In the genomic region with DNA sequence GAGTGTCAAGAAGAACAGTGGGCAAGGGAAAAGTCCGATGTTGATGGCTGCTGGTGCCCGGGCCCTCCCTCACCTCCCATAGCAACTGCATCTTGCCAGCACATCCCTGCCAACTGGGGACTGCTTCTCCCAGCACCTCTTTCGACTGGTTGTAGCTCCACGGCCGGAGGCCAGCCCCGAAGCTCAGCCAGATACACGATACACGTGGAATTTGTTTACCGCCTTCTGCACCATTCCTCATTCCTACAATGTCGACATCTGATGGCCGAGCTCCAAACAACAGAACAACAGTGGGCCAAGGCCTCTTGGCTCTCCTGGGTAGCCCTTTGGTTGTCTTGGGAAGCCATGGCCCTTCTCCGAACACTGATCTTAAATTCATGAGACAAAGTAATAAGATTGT, we compare ENCODE assay signal across 16 mouse cellular contexts.
DNase-seq lines count a peak whose midpoint lies in the region; ATAC-seq lines count a peak whose summit lies in the region.
"Had no signal": no experiment of that assay in that cellular context is flagged by ENCODE, and none has a peak within 500 bp of the region (broad histone marks: within the 10 kb centered on the region; RNA-seq: fewer than 3 reads in every experiment).

No protein-coding gene starts in this region.

- no peak overlapping the region for H3K4me3 ChIP-seq in heart, embryonic 16.5 days (ENCODE audit: low read length)
- no peak overlapping the region for H3K4me3 ChIP-seq in midbrain, embryonic 14.5 days (replicated peaks; ENCODE audit: low read depth, low read length)
- H3K4me3 ChIP-seq: forebrain, embryonic 15.5 days; heart, embryonic 13.5 days; hindbrain, embryonic 10.5 days had no signal

- 81% methylated on average over 12 of the region's 12 CpGs for WGBS in heart, embryonic 16.5 days
- WGBS in midbrain, embryonic 14.5 days: 91% methylated on average over 12 of the region's 12 CpGs

- no peaks in the 10 kb centered on the region for H3K36me3 ChIP-seq in heart, embryonic 16.5 days (ENCODE audit: control insufficient read depth, insufficient read depth)
- H3K36me3 ChIP-seq in midbrain, embryonic 14.5 days (ENCODE audit: control insufficient read depth, insufficient read depth, low read length): no peaks in the 10 kb centered on the region
- H3K36me3 ChIP-seq: forebrain, embryonic 15.5 days; G1E; heart, embryonic 13.5 days; hindbrain, embryonic 10.5 days had no signal

- H3K27ac ChIP-seq in heart, embryonic 16.5 days (ENCODE audit: low read length): 0 out of 2 replicates have a peak overlapping the region, but pooled peaks have one; percentile 4
- H3K27ac ChIP-seq in midbrain, embryonic 14.5 days (replicated peaks; ENCODE audit: low read depth, low read length): no peak overlapping the region
- H3K27ac ChIP-seq: forebrain, embryonic 15.5 days; heart, embryonic 13.5 days; hindbrain, embryonic 10.5 days had no signal

- H3K4me1 ChIP-seq in heart, embryonic 16.5 days (ENCODE audit: control insufficient read depth, insufficient read depth, low read length): peaks cover 17% of the 10 kb centered on the region
- no peaks in the 10 kb centered on the region for H3K4me1 ChIP-seq in midbrain, embryonic 14.5 days (ENCODE audit: control insufficient read depth, insufficient read depth, low read length)
- H3K4me1 ChIP-seq: forebrain, embryonic 15.5 days had no signal

- no peaks in the 10 kb centered on the region for H3K27me3 ChIP-seq in heart, embryonic 16.5 days (ENCODE audit: control insufficient read depth, insufficient read depth, low read length)
- H3K27me3 ChIP-seq in midbrain, embryonic 14.5 days (ENCODE audit: control insufficient read depth, insufficient read depth, low read length): no peaks in the 10 kb centered on the region
- H3K27me3 ChIP-seq: forebrain, embryonic 15.5 days; heart, embryonic 13.5 days had no signal

- no peak overlapping the region for H3K9ac ChIP-seq in heart, embryonic 16.5 days (ENCODE audit: low read length)
- no peak overlapping the region for H3K9ac ChIP-seq in midbrain, embryonic 14.5 days (replicated peaks; ENCODE audit: low read length)
- H3K9ac ChIP-seq: forebrain, embryonic 15.5 days; heart, embryonic 13.5 days; lung, embryonic 14.5 days had no signal

- no peak overlapping the region for H3K4me2 ChIP-seq in heart, embryonic 16.5 days (ENCODE audit: low read depth, low read length)
- no peak overlapping the region for H3K4me2 ChIP-seq in midbrain, embryonic 14.5 days (ENCODE audit: low read length)
- H3K4me2 ChIP-seq: forebrain, embryonic 15.5 days; heart, embryonic 13.5 days; lung, embryonic 14.5 days had no signal

- no peaks in the 10 kb centered on the region for H3K9me3 ChIP-seq in heart, embryonic 16.5 days (replicated peaks; ENCODE audit: control insufficient read depth, low read length)
- no peaks in the 10 kb centered on the region for H3K9me3 ChIP-seq in midbrain, embryonic 14.5 days (ENCODE audit: control insufficient read depth, low read length)
- H3K9me3 ChIP-seq: forebrain, embryonic 15.5 days; G1E; heart, embryonic 13.5 days; hindbrain, embryonic 10.5 days had no signal

- no peak for DNase-seq in heart, adult 8-10 months (ENCODE audit: low spot score)
- peak; percentile 88 for DNase-seq in NIH3T3 (ENCODE audit: low read depth)
- peak; percentile 69 for DNase-seq in adrenal gland, postnatal 14 days
- DNase-seq in gastrocnemius, postnatal 25 days: peak; percentile 74
- DNase-seq in midbrain, embryonic 14.5 days: no peak
- DNase-seq: cerebellum, postnatal 14 days; liver; lung, embryonic 14.5 days; right cerebral cortex, postnatal 14 days had no signal

- ATAC-seq in heart, embryonic 16.5 days (replicated peaks; ENCODE audit: extremely low read depth, insufficient read depth, low FRiP score): no peak
- no peak for ATAC-seq in erythroblast, adult 5-6 weeks (replicated peaks; ENCODE audit: low FRiP score, poor library complexity, severe bottlenecking)
- no peak for ATAC-seq in midbrain, embryonic 14.5 days (ENCODE audit: low FRiP score, low TSS enrichment)
- ATAC-seq: forebrain, embryonic 15.5 days; inflammation-experienced regulatory T-cells, adult 6 months had no signal

Comparison
In these comparisons a context has a peak if more than half of its experiments do, and no peak if none do; other contexts are left out.
1. DNase-seq: peak in NIH3T3 (single experiment), adrenal gland, postnatal 14 days (single experiment) and gastrocnemius, postnatal 25 days (single experiment); none in heart, adult 8-10 months (single experiment) and midbrain, embryonic 14.5 days (single experiment).